In the genomic region with DNA sequence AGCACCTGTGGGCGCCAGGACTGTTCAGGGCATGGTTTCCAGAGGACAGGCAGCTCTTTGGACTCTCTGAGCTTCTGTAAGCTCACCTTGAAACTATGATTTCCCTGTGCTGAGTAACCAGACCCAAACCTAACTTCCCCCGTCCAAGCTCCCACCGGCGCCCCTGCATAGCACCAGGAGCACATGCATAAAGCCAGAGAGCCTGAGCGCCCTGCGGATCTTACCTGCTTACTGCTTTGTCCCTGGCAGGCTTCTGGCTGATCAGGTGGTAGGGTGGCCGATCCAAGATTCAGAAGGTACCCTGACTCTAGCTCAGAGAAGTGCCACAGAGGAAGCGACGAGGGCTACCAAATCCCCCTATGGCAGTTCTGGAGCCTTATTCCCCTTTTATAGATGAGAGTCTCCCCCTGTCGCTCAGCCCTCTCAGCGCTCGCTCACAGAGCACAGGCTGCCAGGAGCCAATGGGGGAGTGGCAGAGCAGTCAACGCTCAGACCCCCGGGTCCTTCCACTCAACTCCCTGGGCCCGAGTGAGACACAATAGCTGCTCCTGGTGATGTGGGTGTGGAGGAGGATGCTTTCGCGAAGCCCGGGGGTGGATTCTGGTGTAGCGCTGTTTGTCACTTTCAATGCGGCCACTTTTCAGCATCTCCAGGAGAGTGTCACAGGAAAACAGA, we compare ENCODE assay signal across 9 mouse cellular contexts. TPM values are rescaled to one million over a fixed set of nuclear protein-coding genes. Genes with fewer than 3 reads are reported as not detected.
DNase-seq lines count a peak whose midpoint lies in the region; ATAC-seq and TF ChIP-seq lines count a peak whose summit lies in the region.
"Had no signal": no experiment of that assay in that cellular context is flagged by ENCODE, and none has a peak within 500 bp of the region (broad histone marks: within the 10 kb centered on the region; RNA-seq: fewer than 3 reads in every experiment).

A gene (minus strand): TSS at position 361 of the 675 bp plus-strand sequence.

- no peak for DNase-seq in frontal cortex, postnatal 25 days (ENCODE audit: low spot score in 2 of 2)
- DNase-seq in ES-CJ7 (ENCODE audit: low read depth, low spot score): peak; percentile 54
- DNase-seq in heart, postnatal 0 days (ENCODE audit: low spot score): no peak
- no peak for DNase-seq in gastrocnemius, adult 2 months
- DNase-seq in gastrocnemius, postnatal 10 days: no peak

- H3K27ac ChIP-seq in heart, postnatal 0 days (ENCODE audit: low read depth): no peak within 1 kb of the TSS
- H3K27ac ChIP-seq in limb, embryonic 15.5 days: no peak within 1 kb of the TSS
- H3K27ac ChIP-seq in gastrocnemius, adult 2 months: no peak within 1 kb of the TSS

- 0 out of 2 replicates have a peak, but pooled peaks cover 5% of the 10 kb centered on the region for H3K4me1 ChIP-seq in heart, postnatal 0 days (ENCODE audit: control insufficient read depth, insufficient read depth)
- H3K4me1 ChIP-seq in limb, embryonic 15.5 days: peaks cover 5% of the 10 kb centered on the region; the same call in 1 of the 2 replicates

- WGBS in heart, postnatal 0 days: 7% methylated on average over 20 of the region's 20 CpGs
- WGBS in limb, embryonic 15.5 days: 9% methylated on average over 20 of the region's 20 CpGs

- peaks cover 44% of the 10 kb centered on the region for H3K27me3 ChIP-seq in heart, postnatal 0 days (ENCODE audit: control insufficient read depth, insufficient read depth, low read length)
- H3K27me3 ChIP-seq in limb, embryonic 15.5 days: peaks cover 42% of the 10 kb centered on the region

- peak; percentile 65 for ATAC-seq in frontal cortex, adult (ENCODE audit: low TSS enrichment)
- no peak for ATAC-seq in heart, postnatal 0 days (ENCODE audit: insufficient read depth, low read depth)
- ATAC-seq in limb, embryonic 15.5 days (ENCODE audit: insufficient number of reproducible peaks, low FRiP score, low TSS enrichment, low read depth): no peak
- ATAC-seq in CD4-positive, CD25-positive, alpha-beta regulatory T cell, adult 4 months: no peak

- no peaks in the 10 kb centered on the region for H3K36me3 ChIP-seq in heart, postnatal 0 days (replicated peaks; ENCODE audit: control insufficient read depth, insufficient read depth, low read length)
- H3K36me3 ChIP-seq in limb, embryonic 15.5 days: no peaks in the 10 kb centered on the region

- no peak for TF ChIP-seq EP300 in heart, postnatal 0 days (IDR thresholded peaks at IDR 0.05; ENCODE audit: low read depth)

- intact Hi-C loops in gastrocnemius, adult 2 months (cut with DNase I): no loop called here

- TF ChIP-seq CTCF in heart, postnatal 0 days (IDR thresholded peaks at IDR 0.05; ENCODE audit: low read depth): no peak
- no peak for TF ChIP-seq CTCF in gastrocnemius, adult 2 months (IDR thresholded peaks at IDR 0.05)

- H3K4me2 ChIP-seq in heart, postnatal 0 days (ENCODE audit: low read depth, low read length): peak within 1 kb of the TSS; percentile 15; the same call in 1 of the 2 replicates
- 0 out of 2 replicates have a peak within 1 kb of the TSS, but pooled peaks have one; percentile 5 for H3K4me2 ChIP-seq in limb, embryonic 15.5 days

- no peaks in the 10 kb centered on the region for H3K9me3 ChIP-seq in heart, postnatal 0 days (replicated peaks; ENCODE audit: control insufficient read depth, low read length)
- no peaks in the 10 kb centered on the region for H3K9me3 ChIP-seq in limb, embryonic 15.5 days

- H3K9ac ChIP-seq in heart, postnatal 0 days (replicated peaks; ENCODE audit: low read depth, low read length): no peak within 1 kb of the TSS
- no peak within 1 kb of the TSS for H3K9ac ChIP-seq in limb, embryonic 15.5 days

- no peak within 1 kb of the TSS for H3K4me3 ChIP-seq in heart, postnatal 0 days (ENCODE audit: low read depth, low read length)
- no peak within 1 kb of the TSS for H3K4me3 ChIP-seq in limb, embryonic 15.5 days
- H3K4me3 ChIP-seq in gastrocnemius, adult 2 months: no peak within 1 kb of the TSS
- H3K4me3 ChIP-seq: myocyte had no signal

RNA-seq across cellular contexts. Expression of the gene that starts here (rescaled TPM):
- total RNA-seq in heart, postnatal 0 days (2014; rRNA removed; ENCODE audit: low replicate concordance): 0.81 TPM in 1 of 2 replicates, not detected in the other
- polyA plus RNA-seq in heart, postnatal 0 days (2015; fragmentation: Nextera tagmentation; extraction: Ambion mirVana): 0.04 TPM in 2 replicates
- 0.07 and 0.14 TPM in 2 replicates for polyA plus RNA-seq in limb, embryonic 15.5 days (2015; fragmentation: Nextera tagmentation; extraction: Ambion mirVana)
- not detected for total RNA-seq in gastrocnemius, adult 2 months (2021)
- not detected for total RNA-seq in gastrocnemius, postnatal 10 days (2021)
- polyA plus RNA-seq in CD4-positive, CD25-positive, alpha-beta regulatory T cell, adult 4 months (2017; shearing (Covaris generic)): not detected
- polyA plus RNA-seq: myocyte had no signal
